Mouse (Mus musculus): ENCODE results near the gene Slc43a3.
"Not testable (repeated sequence)": the region's sequence is repeated elsewhere in the genome, so short reads cannot be mapped to it uniquely, and the experiment has no call there.

Slc43a3 gene

GRCm38 (mm10) chr2:84936474-84937429, at the start of gene Slc43a3:
Slc43a3 (plus strand) TSS chr2:84936579.
- peak; percentile 89 for DNase-seq (ENCODE audit: low spot score)

GRCm38 (mm10) chr2:84886821-84887281, 49.5 kb upstream of the Slc43a3 start:
- DNase-seq (ENCODE audit: low spot score): no peak

DNA sequence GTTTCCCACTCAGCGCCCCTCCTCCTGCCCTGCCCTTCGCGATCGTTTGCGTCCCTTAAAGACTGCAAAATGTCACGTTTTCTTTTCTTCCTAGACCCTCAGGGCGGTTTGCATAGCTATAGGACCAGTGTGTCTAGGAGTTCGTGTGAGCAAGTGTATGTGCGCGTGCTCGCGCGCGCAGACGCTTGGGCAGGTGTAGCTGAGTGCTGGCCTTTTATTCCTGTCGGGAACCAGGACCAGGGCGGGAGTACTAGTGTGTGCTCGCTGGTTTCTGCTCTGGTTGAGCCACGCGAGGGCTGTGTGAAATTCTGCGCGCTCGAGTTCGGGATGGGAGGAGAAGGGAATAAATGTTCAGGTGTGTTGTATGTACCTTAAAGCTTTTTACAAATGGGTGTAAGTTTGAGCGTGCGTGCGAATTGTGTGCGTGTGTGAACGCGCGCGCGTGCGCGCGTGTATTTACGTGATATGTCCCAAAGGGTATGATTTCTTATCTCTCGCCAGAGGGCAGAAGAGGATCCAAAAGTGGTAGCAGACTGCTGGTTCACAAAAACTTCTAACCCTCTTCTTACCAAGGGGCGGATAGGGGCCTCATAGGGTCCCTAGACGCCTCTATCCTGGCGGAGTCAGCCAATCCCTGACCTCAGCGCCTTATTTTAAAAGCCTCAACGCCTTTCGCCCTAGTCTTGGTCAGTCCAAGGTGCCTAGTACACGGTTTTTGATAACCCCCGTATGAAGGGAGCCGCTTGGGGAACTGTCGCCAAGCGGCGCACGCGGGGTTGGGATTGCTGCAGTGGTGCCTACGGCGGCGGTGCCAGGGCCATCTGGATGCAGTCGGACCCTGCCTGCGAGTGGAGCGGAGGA, 48.7 kb upstream of the Slc43a3 start:
- peak; percentile 62 for DNase-seq (ENCODE audit: low spot score)

DNA sequence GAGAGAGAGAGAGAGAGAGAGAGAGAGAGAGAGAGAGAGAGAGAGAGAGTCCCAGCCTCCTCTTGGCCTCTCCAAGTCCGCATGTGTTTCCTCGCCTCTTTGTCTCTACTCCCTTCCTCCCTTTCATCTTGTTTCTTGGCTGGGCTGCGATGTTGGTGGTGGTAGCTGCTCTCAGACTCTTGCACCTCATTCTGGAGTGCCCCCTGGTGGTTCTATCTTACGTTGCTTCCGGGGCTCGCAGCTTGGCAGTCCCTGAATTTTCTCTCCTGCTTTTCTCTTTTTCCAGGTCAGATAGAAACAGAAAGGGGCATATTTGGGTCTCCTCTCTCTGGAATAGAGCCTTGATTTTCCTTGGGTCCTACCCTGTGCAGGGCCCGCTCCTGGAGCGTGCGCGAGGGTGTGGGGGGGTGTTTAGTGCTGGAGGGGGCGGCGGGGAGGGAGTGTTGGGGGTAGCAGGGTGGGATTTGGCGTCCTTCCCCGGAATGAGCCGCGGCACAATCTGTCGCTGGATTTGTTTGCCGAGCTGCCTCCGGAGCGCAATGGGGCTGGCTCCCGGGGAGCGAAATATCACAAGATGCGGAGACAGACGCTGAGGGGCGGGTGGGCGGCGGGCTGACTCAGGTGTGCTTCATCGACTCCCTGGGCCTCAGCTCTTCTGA, 47.6 kb upstream of the Slc43a3 start:
- DNase-seq (ENCODE audit: low spot score): peak; percentile 85

- DNase-seq (ENCODE audit: low spot score): no peak
Observed at GRCm38 (mm10) chr2:84889316-84890044, 46.9 kb upstream of the Slc43a3 start.

- peak; percentile 90 for DNase-seq (ENCODE audit: low spot score)
Observed at GRCm38 (mm10) chr2:84890045-84890340, 46.4 kb upstream of the Slc43a3 start.

DNA sequence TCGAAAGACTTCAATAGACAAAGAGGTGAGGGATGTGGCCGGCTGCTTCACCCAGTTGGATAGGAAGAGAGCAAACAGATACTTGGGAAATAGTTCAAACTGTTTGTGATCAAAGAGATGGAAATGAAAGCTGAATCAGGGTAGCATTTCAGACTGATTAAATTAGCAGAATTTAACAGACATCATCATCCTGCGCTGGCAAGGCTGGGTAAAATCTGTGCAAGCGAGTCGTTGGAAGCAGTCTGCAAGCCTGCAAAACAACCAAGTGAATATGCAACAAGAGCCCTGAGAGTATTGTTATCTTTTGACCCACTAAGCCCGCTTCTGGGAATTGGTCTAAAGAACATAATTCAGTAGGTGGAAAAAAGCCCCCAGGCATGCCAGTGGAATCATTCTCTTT, 43.0 kb upstream of the Slc43a3 start:
- no peak for DNase-seq (ENCODE audit: low spot score)

- DNase-seq (ENCODE audit: low spot score): no peak
Observed at GRCm38 (mm10) chr2:84895495-84896198, 40.7 kb upstream of the Slc43a3 start.

- not testable (repeated sequence) for DNase-seq (ENCODE audit: low spot score)
Observed at GRCm38 (mm10) chr2:84896686-84897085, 39.7 kb upstream of the Slc43a3 start.

GRCm38 (mm10) chr2:84912722-84913121, 23.7 kb upstream of the Slc43a3 start:
- DNase-seq (ENCODE audit: low spot score): no peak

- no peak for DNase-seq (ENCODE audit: low spot score)
Observed at GRCm38 (mm10) chr2:84913881-84914280, 22.5 kb upstream of the Slc43a3 start.

GRCm38 (mm10) chr2:84915330-84915729, 21.0 kb upstream of the Slc43a3 start:
- DNase-seq (ENCODE audit: low spot score): no peak

GRCm38 (mm10) chr2:84916548-84917320, 19.6 kb upstream of the Slc43a3 start:
- DNase-seq (ENCODE audit: low spot score): peak; percentile 35

- no peak for DNase-seq (ENCODE audit: low spot score)
Observed at GRCm38 (mm10) chr2:84918188-84918587, 18.2 kb upstream of the Slc43a3 start.

DNA sequence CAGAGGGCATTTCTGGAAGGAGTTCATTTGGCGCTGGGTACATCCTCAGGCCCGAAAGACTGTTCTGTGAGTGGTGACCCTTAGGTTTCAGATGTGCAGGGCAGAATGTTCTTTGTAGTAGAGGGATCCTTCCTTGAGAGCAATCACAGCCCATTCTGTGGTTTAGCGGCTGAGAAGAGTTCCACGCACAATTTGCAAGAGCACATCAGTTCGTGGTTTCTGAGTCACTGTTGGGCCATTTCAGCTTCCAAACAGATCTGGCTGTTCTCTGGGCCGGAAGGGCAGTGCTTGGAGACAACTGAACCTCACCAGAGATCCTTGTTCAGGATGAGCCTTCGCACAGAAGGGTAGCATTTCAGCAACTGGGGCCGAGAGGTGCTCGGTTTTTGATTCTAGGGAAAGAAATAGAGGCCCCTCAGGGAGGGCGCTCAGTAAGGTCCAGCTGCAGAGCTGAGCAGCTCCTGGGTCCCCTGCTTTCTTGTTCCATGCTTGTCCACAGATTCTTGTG, 16.7 kb upstream of the Slc43a3 start:
- DNase-seq (ENCODE audit: low spot score): no peak

- DNase-seq (ENCODE audit: low spot score): no peak
Observed at GRCm38 (mm10) chr2:84930186-84930585, 6.2 kb upstream of the Slc43a3 start.

DNA sequence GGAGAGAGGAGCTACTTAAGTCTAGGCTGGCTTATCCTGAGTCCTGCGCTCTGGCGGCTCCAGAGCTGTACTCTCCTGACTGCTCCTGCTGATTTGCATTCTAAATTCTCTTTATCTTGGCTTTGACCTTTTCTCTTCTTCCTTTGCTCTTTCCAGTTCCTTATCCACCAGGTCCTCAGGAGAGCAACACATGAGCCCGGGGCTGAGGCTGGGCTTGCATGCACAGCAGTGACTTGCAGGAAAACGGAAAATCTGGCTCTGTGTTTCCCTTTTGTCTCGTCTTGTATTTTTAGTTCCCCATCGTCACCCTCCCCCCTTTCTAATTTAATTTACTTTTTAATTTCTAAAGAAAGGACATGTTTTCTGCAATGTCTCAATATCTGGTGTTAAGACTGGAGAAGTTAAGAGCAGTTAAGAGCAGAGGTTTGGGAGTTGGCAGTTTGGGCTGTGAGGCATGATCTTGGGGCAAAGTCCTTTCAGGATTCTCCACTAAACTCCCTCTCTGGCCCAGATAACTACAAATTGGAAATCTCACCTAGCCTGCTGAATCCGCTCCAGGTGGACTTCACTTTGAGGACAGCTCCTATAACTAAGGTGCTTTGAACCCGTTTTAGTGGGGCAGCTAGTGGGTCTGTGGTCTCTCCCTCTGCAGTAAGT, 2.3 kb upstream of the Slc43a3 start:
- DNase-seq (ENCODE audit: low spot score): no peak

DNA sequence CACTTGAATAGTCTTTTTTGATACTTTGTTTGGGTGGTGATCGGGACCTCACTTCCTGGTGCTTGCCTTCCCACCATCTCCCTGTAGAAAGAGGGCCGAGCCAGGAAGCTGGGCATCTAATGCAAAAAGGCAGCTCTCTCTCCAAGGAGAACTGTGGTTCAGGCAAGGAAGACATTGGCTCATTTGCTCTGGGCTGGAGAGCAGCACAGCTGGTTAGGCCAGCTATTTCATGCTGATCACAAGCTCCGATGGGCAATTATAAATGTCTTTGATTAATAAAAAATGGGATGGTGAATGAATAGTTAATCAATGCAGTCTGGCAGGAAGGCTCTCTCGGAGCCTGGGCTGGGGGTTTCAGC, 1.8 kb upstream of the Slc43a3 start:
- DNase-seq (ENCODE audit: low spot score): no peak

GRCm38 (mm10) chr2:84935065-84935464, 1.3 kb upstream of the Slc43a3 start:
- no peak for DNase-seq (ENCODE audit: low spot score)

All from adipocyte (in vitro differentiated cells).